ENCODE assay signal across 9 mouse cellular contexts in genomic region chr10:86365632-86366092, GRCm38 (mm10).
DNase-seq lines count a peak whose midpoint lies in the region; ATAC-seq and TF ChIP-seq lines count a peak whose summit lies in the region.
"Had no signal": no experiment of that assay in that cellular context is flagged by ENCODE, and none has a peak within 500 bp of the region (broad histone marks: within the 10 kb centered on the region; RNA-seq: fewer than 3 reads in every experiment).

No protein-coding gene starts in this region.

- 0 out of 2 replicates have a peak, but pooled peaks have one; percentile 1 for TF ChIP-seq CTCF in kidney, postnatal 0 days (IDR thresholded peaks at IDR 0.05; ENCODE audit: low read depth)

- 0 out of 2 replicates have a peak overlapping the region, but pooled peaks have one; percentile 13 for H3K4me2 ChIP-seq in heart, embryonic 12.5 days
- H3K4me2 ChIP-seq in kidney, postnatal 0 days (ENCODE audit: low read length): no peak overlapping the region
- no peak overlapping the region for H3K4me2 ChIP-seq in midbrain, embryonic 16.5 days (ENCODE audit: low read length)

- H3K27me3 ChIP-seq in heart, embryonic 12.5 days (replicated peaks): no peaks in the 10 kb centered on the region; the same call in 1 of the 2 replicates
- H3K27me3 ChIP-seq in kidney, postnatal 0 days (ENCODE audit: insufficient read depth, low read length): no peaks in the 10 kb centered on the region
- no peaks in the 10 kb centered on the region for H3K27me3 ChIP-seq in midbrain, embryonic 16.5 days (ENCODE audit: control insufficient read depth, insufficient read depth, low read depth, low read length)

- intact Hi-C loops in gastrocnemius, postnatal 36 days (cut with DNase I): loop anchor here (5.0 kb wide), 1 partner anchor 48 kb away; no protein-coding TSS in a partner anchor

- 13% methylated on average over 5 of the region's 5 CpGs for WGBS in heart, embryonic 12.5 days
- 12% methylated on average over 5 of the region's 5 CpGs for WGBS in kidney, postnatal 0 days
- WGBS in midbrain, embryonic 16.5 days: 54% methylated on average over 5 of the region's 5 CpGs

- no peak overlapping the region for H3K9ac ChIP-seq in heart, embryonic 12.5 days
- no peak overlapping the region for H3K9ac ChIP-seq in kidney, postnatal 0 days (ENCODE audit: low read depth, low read length)
- no peak overlapping the region for H3K9ac ChIP-seq in midbrain, embryonic 16.5 days (ENCODE audit: low read depth, low read length)

- ATAC-seq in heart, embryonic 12.5 days (ENCODE audit: insufficient number of reproducible peaks, low FRiP score): peak; percentile 90
- ATAC-seq in kidney, postnatal 0 days (replicated peaks; ENCODE audit: low FRiP score, low read depth): peak; percentile 78
- peak; percentile 56; the same call in 1 of the 2 replicates for ATAC-seq in midbrain, embryonic 16.5 days

- no peaks in the 10 kb centered on the region for H3K9me3 ChIP-seq in heart, embryonic 12.5 days (replicated peaks)
- no peaks in the 10 kb centered on the region for H3K9me3 ChIP-seq in kidney, postnatal 0 days (replicated peaks; ENCODE audit: low read length)
- no peaks in the 10 kb centered on the region for H3K9me3 ChIP-seq in midbrain, embryonic 16.5 days (replicated peaks; ENCODE audit: control insufficient read depth, low read length, poor library complexity, severe bottlenecking)

- peaks cover 51% of the 10 kb centered on the region for H3K4me1 ChIP-seq in heart, embryonic 12.5 days (replicated peaks)
- H3K4me1 ChIP-seq in kidney, postnatal 0 days (replicated peaks; ENCODE audit: insufficient read depth, low read length): peaks cover 18% of the 10 kb centered on the region
- no peaks in the 10 kb centered on the region for H3K4me1 ChIP-seq in midbrain, embryonic 16.5 days (ENCODE audit: control insufficient read depth, insufficient read depth, low read length)

- no peaks in the 10 kb centered on the region for H3K36me3 ChIP-seq in heart, embryonic 12.5 days
- no peaks in the 10 kb centered on the region for H3K36me3 ChIP-seq in kidney, postnatal 0 days (ENCODE audit: insufficient read depth, low read length)
- H3K36me3 ChIP-seq in midbrain, embryonic 16.5 days (ENCODE audit: control insufficient read depth, insufficient read depth, low read length): no peaks in the 10 kb centered on the region

- H3K27ac ChIP-seq in heart, embryonic 12.5 days (ENCODE audit: poor library complexity, severe bottlenecking): 0 out of 2 replicates have a peak overlapping the region, but pooled peaks have one; percentile 9
- H3K27ac ChIP-seq in kidney, postnatal 0 days: 0 out of 2 replicates have a peak overlapping the region, but pooled peaks have one; percentile 19
- no peak overlapping the region for H3K27ac ChIP-seq in midbrain, embryonic 16.5 days (ENCODE audit: low read length)

- no peak overlapping the region for H3K4me3 ChIP-seq in heart, embryonic 12.5 days
- no peak overlapping the region for H3K4me3 ChIP-seq in kidney, postnatal 0 days (replicated peaks; ENCODE audit: low read depth, low read length)
- H3K4me3 ChIP-seq in midbrain, embryonic 16.5 days (ENCODE audit: low read depth, low read length): no peak overlapping the region
- H3K4me3 ChIP-seq: erythroblast, embryonic 14.5 days had no signal

- DNase-seq in kidney, adult 11 months: peak; percentile 56
- DNase-seq in kidney, adult 18-20 months: no peak
- peak; percentile 84 for DNase-seq in kidney, postnatal 0 days (ENCODE audit: low spot score)
- DNase-seq in gastrocnemius, postnatal 36 days: no peak
- no peak for DNase-seq in urinary bladder, adult 2 months (ENCODE audit: low spot score)
- DNase-seq in spleen, adult 12 weeks (ENCODE audit: low spot score): no peak

Comparison
In these comparisons a context has a peak if more than half of its experiments do, and no peak if none do; other contexts are left out.
1. DNase-seq: peak in kidney, adult 11 months (single experiment) and kidney, postnatal 0 days (single experiment); none in kidney, adult 18-20 months (single experiment), gastrocnemius, postnatal 36 days (0 of 2), urinary bladder, adult 2 months (single experiment) and spleen, adult 12 weeks (single experiment).
2. Peak in every context shown above with its lines, with median percentiles within 50 percentile points of each other: ATAC-seq.